Mouse (Mus musculus) lung, embryonic 15.5 days (tissue): ENCODE data around the gene Maml2. TPM values are rescaled to one million over a fixed set of nuclear protein-coding genes. Genes with fewer than 3 reads are reported as not detected.

ENCODE experiments used
- ATAC-seq: fragments of 200-750 bp; cut with Nextera tagmentation; 2 replicates; pipeline ENCODE4 v1.8.0; 2017; ENCODE audit warnings: moderate number of reproducible peaks, borderline replicate concordance; ENCODE audit not compliant: low FRiP score, low TSS enrichment; ENCODE audit errors: extremely low read depth
- H3K27ac ChIP-seq: fragments of 300-500 bp; sonication (generic); 2 replicates; pipeline ENCODE4 v1.5.1; 2015; ENCODE audit warnings: moderate library complexity, mild to moderate bottlenecking, inconsistent platforms
- H3K27me3 ChIP-seq: fragments of 300-500 bp; sonication (generic); 2 replicates; pipeline ENCODE4 v1.6.1; 2015; ENCODE audit warnings: inconsistent platforms
- H3K36me3 ChIP-seq: fragments of 300-500 bp; sonication (generic); 2 replicates; pipeline ENCODE4 v1.6.1; 2015; ENCODE audit warnings: inconsistent platforms
- H3K4me1 ChIP-seq: fragments of 300-500 bp; sonication (generic); 2 replicates; pipeline ENCODE4 v1.6.1; 2015; ENCODE audit warnings: inconsistent platforms
- H3K4me2 ChIP-seq: fragments of 300-500 bp; sonication (generic); 2 replicates; pipeline ENCODE4 v1.6.1; 2015; ENCODE audit warnings: inconsistent platforms, mild to moderate bottlenecking, moderate library complexity
- H3K4me3 ChIP-seq: fragments of 300-500 bp; sonication (generic); 2 replicates; pipeline ENCODE4 v1.5.1; 2015; ENCODE audit warnings: mild to moderate bottlenecking, inconsistent platforms
- H3K9ac ChIP-seq: fragments of 300-500 bp; sonication (generic); 2 replicates; pipeline ENCODE4 v1.6.1; 2015; ENCODE audit warnings: inconsistent platforms
- H3K9me3 ChIP-seq: fragments of 300-500 bp; sonication (generic); 2 replicates; pipeline ENCODE4 v1.6.1; 2016; ENCODE audit warnings: inconsistent platforms
- WGBS: fragments of 180-500 bp; shearing (Covaris S2); methylation state at CpG from one replicate; pipeline ENCODE4 v1.1.7; 2015; 5-methylcytosine and 5-hydroxymethylcytosine counted together
- polyA plus RNA-seq: library from polyadenylated mRNA; unstranded; fragments of >200 nt; fragmentation: Nextera tagmentation; extraction: Ambion mirVana; gene quantifications from 2 replicates; pipeline ENCODE4 v1.2.1, GENCODE M21; 2015

The Maml2 gene
- polyA plus RNA-seq, 1 experiment from 2014 or later, result 14.5 TPM

DNA sequence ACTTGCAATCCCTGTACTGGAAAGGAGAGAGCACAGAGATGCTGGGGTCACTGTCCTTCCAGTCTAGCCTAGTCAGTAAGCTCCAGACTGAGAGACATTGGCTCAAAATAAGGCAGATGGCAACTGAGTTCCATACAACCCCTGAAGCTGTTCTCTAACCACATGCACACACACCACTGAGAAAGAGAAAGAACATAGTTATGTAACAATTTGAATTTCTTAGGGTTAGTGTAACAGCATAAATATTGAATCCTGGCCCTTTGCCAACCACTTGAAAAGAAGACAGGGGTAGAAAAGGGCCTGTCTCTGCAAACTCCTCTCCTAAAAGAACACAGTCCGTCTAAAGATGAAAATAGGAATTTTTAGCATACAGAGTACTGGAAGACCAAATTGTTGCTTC is 161.6 kb downstream of the Maml2 start:
- Histone ChIP-seq H3K4me1 (peaks cover 20% of the 10 kb centered on the region), H3K27me3 (no peaks in the 10 kb centered on the region), H3K9ac (no peak overlapping the region), H3K27ac (no peak overlapping the region), H3K9me3 (no peaks in the 10 kb centered on the region), H3K4me2 (no peak overlapping the region), H3K4me3 (no peak overlapping the region), H3K36me3 (no peaks in the 10 kb centered on the region)
- 44% methylated on average over 1 of the region's 1 CpGs for WGBS
- no peak for ATAC-seq

DNA sequence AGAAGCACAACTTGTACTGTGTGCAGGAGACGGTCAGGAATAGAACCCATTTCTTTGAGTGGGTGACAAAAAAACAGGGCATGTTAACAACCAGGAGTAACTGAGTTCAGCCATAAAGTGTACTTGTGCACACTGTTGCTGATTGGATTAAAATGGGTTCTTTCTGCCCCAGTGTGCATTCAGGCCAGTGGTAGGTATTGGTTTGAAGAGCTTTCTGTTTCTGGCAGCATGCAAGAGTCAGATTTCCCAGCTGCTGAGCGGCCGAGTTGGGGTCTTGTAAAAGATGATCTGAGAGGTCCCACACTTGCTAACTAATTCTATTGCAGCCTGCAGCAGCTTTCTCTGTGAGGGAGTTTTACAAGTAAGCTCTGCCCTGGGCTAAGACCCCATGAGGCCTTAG is 162.3 kb downstream of the Maml2 start:
- Histone ChIP-seq H3K4me1 (peaks cover 14% of the 10 kb centered on the region), H3K4me3 (no peak overlapping the region), H3K36me3 (no peaks in the 10 kb centered on the region), H3K27ac (no peak overlapping the region), H3K27me3 (no peaks in the 10 kb centered on the region), H3K4me2 (no peak overlapping the region), H3K9ac (no peak overlapping the region), H3K9me3 (no peaks in the 10 kb centered on the region)
- no peak for ATAC-seq
- WGBS, result 70% methylated on average over 3 of the region's 3 CpGs

DNA sequence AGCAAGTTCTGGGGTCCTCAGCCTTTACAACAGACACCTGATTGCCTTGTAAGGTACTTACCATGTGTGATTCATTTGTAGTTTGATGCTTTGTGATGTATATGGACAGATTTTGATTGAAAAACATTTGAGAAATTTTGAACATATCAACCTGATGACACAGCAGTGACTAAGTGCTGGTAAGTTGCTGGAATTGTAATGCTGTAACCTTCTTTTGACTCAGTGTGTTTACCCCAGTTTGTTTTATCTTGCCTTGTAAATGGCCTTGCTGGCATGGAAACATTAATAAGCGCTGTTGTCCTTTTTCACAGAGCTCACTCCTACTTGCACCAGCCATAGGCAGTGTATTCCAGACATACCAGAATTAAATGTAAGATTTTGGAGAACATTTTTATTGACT is 163.2 kb downstream of the Maml2 start:
- H3K27me3 ChIP-seq, result no peaks in the 10 kb centered on the region
- H3K9me3 ChIP-seq, result no peaks in the 10 kb centered on the region
- H3K4me2 ChIP-seq, result no peak overlapping the region
- H3K4me3 ChIP-seq, result no peak overlapping the region
- H3K4me1 ChIP-seq, result peaks cover 13% of the 10 kb centered on the region; the same call in 1 of the 2 replicates
- H3K9ac ChIP-seq, result no peak overlapping the region
- ATAC-seq, result no peak
- H3K36me3 ChIP-seq, result no peaks in the 10 kb centered on the region
- whole genome bisulfite sequencing, result 85% methylated on average over 1 of the region's 1 CpGs
- no peak overlapping the region for H3K27ac ChIP-seq

DNA sequence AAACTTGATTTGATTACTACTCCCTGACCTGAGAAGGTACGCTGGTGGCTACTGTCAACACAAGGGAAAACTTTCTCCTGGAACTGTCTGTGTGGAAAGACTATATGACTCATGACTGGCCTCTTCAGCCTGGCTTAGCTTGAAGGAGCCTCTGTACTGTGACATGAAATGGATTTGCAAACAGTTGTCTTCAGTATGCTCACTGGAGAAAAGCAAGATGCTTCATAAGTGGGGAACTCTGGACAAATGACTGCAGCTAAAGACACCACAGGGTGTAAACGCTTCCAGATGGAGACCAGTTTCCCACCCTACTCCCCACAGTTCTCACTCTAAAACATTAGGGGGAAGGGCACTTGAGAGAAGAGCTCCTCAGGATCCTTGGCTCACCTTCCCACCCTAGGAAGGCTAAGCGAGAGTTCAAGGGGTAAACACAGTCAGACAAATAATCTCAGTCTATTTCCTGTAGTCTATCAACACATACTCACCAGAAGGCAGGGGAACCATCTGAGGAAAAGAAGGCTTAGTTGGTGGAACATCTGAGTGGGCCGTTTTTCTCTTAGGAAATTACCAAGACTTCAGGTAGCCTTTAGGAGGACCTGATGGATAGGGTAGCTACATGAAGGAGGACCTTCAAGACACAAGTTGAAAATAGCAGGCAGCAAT is 167.7 kb downstream of the Maml2 start:
- peaks cover 23% of the 10 kb centered on the region for H3K4me1 ChIP-seq
- no peaks in the 10 kb centered on the region for H3K9me3 ChIP-seq
- ATAC-seq, result no peak
- H3K4me2 ChIP-seq, result no peak overlapping the region
- H3K9ac ChIP-seq, result no peak overlapping the region
- WGBS, result 54% methylated on average over 4 of the region's 4 CpGs
- no peaks in the 10 kb centered on the region for H3K36me3 ChIP-seq
- no peak overlapping the region for H3K4me3 ChIP-seq
- no peaks in the 10 kb centered on the region for H3K27me3 ChIP-seq
- H3K27ac ChIP-seq, result no peak overlapping the region

DNA sequence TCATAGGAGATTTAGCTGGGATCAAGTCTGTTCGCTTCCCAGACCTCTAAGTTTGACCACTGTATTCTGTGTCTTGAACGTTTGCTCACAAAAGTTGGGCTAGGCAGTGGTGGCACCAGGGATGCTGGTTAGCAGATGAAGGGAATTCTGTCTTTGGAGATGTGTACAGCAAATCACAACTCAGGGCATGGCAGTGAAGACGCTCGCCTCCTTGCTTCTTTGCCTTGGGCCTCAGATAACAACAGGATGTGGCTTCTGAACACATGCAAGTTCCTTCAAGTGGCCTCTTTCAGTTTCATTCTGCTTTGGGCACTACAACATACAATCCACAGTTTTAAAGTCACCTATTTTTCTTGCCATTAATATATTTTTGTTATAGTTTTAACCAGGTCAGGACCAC is 168.6 kb downstream of the Maml2 start:
- ATAC-seq, result no peak
- Histone ChIP-seq H3K4me3 (no peak overlapping the region), H3K4me2 (no peak overlapping the region), H3K9ac (no peak overlapping the region), H3K4me1 (peaks cover 23% of the 10 kb centered on the region), H3K9me3 (no peaks in the 10 kb centered on the region), H3K27me3 (no peaks in the 10 kb centered on the region), H3K27ac (no peak overlapping the region), H3K36me3 (no peaks in the 10 kb centered on the region)
- 72% methylated on average over 4 of the region's 4 CpGs for WGBS

DNA sequence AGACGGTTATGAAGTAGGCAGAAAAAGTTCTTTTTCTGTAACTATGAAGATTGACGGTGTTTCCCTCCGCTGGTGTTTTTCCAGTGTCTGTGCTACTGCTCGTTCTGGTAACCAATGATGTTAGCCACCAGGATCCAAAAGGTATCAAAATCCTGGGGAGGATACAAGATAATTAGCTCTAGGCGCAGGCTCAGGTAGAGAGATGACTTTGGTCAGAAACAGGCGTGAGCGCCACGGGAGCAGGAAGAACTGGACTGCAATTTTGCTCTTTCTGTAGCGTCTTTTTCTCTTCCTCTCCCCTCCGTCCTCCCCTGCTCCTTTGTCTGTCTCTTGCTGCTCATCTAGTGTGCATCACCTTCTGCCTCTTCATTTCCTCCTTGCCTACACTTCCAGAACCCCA is 169.1 kb downstream of the Maml2 start:
- ATAC-seq, result no peak
- no peak overlapping the region for H3K27ac ChIP-seq
- 80% methylated on average over 10 of the region's 10 CpGs for WGBS
- H3K4me3 ChIP-seq, result no peak overlapping the region
- no peaks in the 10 kb centered on the region for H3K36me3 ChIP-seq
- H3K9me3 ChIP-seq, result no peaks in the 10 kb centered on the region
- H3K9ac ChIP-seq, result no peak overlapping the region
- H3K4me2 ChIP-seq, result no peak overlapping the region
- H3K27me3 ChIP-seq, result no peaks in the 10 kb centered on the region
- peaks cover 23% of the 10 kb centered on the region for H3K4me1 ChIP-seq

DNA sequence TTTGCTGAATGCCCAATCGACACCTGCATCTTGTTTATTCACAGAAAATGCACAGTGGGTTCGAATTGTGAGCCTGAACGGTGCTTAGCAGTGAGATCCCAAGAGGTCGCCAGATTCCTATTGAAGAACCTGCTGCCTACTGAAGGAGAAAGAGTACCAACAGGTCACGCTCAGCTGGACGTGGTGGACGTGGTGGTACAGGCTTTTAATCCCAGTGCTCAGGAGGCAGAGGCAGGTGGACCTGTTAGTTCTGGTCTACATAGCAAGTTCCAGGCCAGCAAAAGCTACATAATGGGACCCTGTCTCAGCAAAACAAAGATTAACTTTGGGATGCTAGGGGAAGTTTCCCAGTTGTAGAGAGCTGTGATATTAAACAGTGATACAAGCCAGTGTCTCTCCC is 170.0 kb downstream of the Maml2 start:
- Histone ChIP-seq H3K27me3 (no peaks in the 10 kb centered on the region), H3K9ac (no peak overlapping the region), H3K4me1 (peaks cover 23% of the 10 kb centered on the region), H3K4me2 (no peak overlapping the region), H3K9me3 (no peaks in the 10 kb centered on the region), H3K4me3 (no peak overlapping the region), H3K27ac (no peak overlapping the region), H3K36me3 (no peaks in the 10 kb centered on the region)
- 78% methylated on average over 7 of the region's 7 CpGs for WGBS
- ATAC-seq, result no peak

DNA sequence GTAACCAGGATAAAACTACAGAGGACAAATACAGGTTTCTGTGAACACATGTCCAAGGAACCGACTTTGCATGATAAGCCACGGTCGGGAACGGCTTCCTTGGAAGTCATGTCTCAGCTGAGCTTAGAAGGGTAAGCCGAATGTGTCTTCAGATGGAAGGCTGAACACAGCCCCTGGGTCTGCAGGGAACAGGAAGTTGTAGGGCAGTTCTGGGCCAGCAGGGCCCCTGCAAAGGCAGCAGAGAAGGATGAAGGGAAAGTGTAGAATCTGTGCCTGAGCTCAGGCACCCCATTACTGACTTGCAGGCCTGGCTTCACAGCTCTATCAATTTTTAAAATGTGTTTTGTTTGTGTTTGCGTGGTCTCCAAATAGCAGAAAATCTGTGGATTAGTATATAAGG is 171.0 kb downstream of the Maml2 start:
- peaks cover 23% of the 10 kb centered on the region for H3K4me1 ChIP-seq
- H3K4me3 ChIP-seq, result no peak overlapping the region
- peak overlapping the region; percentile 62; the same call in 1 of the 2 replicates for H3K27ac ChIP-seq
- no peak overlapping the region for H3K4me2 ChIP-seq
- WGBS, result 60% methylated on average over 6 of the region's 6 CpGs
- no peak overlapping the region for H3K9ac ChIP-seq
- H3K36me3 ChIP-seq, result no peaks in the 10 kb centered on the region
- no peaks in the 10 kb centered on the region for H3K27me3 ChIP-seq
- no peak for ATAC-seq
- no peaks in the 10 kb centered on the region for H3K9me3 ChIP-seq

DNA sequence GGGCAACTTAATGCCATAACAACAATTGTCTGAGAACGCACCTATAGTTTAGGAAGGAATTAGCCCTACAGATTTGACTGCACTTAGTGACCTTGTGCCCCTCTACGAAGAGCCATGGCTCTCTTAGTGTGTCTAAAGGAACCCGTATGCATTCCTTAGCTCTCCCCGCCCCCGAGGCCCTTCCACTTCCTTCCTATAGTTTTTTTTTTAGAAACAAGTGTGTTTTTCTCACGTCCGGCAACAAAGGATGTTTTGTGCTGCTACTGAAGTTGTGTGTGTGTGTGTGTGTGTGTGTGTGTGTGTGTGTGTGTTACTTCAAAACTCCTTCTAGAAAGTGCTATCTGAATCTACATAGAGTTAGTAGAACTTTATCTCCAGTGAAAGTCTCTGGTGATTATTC is 172.3 kb downstream of the Maml2 start:
- H3K4me1 ChIP-seq, result peaks cover 23% of the 10 kb centered on the region
- no peak for ATAC-seq

DNA sequence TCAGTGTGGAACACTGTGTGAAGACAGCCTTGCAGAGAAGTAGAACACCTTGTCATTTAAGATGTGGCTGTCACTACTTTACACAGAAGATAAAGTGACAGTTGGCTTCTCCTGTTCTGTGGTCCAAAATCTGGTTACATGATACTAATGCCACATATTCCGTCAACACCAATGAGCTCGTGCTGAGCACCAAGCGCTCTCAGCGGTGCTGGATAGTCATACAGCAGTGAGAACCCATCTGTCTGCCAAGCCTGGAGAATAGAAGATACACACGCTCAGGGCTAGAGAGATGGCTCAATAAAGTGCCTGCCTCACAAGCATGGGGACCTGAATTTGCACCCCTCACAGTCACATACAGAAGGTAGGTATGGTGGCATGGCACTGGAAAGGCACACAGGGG is 177.2 kb downstream of the Maml2 start:
- H3K9me3 ChIP-seq, result no peaks in the 10 kb centered on the region
- WGBS, result 82% methylated on average over 5 of the region's 5 CpGs
- no peak for ATAC-seq
- H3K4me3 ChIP-seq, result no peak overlapping the region
- no peak overlapping the region for H3K27ac ChIP-seq
- H3K4me1 ChIP-seq, result peaks cover 1% of the 10 kb centered on the region; the same call in 1 of the 2 replicates
- H3K36me3 ChIP-seq, result no peaks in the 10 kb centered on the region
- H3K27me3 ChIP-seq, result no peaks in the 10 kb centered on the region
- H3K9ac ChIP-seq, result no peak overlapping the region
- H3K4me2 ChIP-seq, result no peak overlapping the region

More for the DNA sequence above, 172.3 kb downstream of the Maml2 start:
- Histone ChIP-seq H3K27ac (peak overlapping the region; percentile 62; the same call in 1 of the 2 replicates), H3K4me3 (no peak overlapping the region), H3K36me3 (no peaks in the 10 kb centered on the region), H3K4me2 (no peak overlapping the region), H3K27me3 (no peaks in the 10 kb centered on the region), H3K9me3 (no peaks in the 10 kb centered on the region), H3K9ac (no peak overlapping the region)
- WGBS, result 24% methylated on average over 7 of the region's 7 CpGs

DNA sequence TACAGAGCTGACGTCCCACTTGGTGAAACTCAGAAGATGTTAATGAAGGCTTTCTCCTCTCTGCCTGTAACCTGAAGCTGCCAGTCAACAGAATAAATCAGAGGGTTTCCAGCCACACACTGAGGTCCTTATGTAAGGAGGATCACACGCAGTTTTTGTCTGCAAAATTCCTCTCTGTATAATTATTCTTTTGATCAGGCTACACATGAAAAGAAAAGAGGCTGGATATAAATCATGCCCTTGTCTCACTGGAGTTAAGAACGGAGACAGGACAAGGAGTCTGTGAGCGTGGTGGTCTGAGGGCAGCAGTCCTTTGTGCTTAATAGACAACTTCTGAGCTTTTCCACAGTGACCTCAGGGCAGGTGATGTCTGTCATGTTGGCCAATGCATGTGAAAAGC is 181.5 kb downstream of the Maml2 start:
- Histone ChIP-seq H3K9ac (no peak overlapping the region), H3K36me3 (no peaks in the 10 kb centered on the region), H3K4me3 (no peak overlapping the region), H3K27me3 (no peaks in the 10 kb centered on the region), H3K27ac (no peak overlapping the region), H3K4me1 (peaks cover 15% of the 10 kb centered on the region), H3K9me3 (no peaks in the 10 kb centered on the region), H3K4me2 (no peak overlapping the region)
- 36% methylated on average over 4 of the region's 4 CpGs for WGBS
- ATAC-seq, result no peak

DNA sequence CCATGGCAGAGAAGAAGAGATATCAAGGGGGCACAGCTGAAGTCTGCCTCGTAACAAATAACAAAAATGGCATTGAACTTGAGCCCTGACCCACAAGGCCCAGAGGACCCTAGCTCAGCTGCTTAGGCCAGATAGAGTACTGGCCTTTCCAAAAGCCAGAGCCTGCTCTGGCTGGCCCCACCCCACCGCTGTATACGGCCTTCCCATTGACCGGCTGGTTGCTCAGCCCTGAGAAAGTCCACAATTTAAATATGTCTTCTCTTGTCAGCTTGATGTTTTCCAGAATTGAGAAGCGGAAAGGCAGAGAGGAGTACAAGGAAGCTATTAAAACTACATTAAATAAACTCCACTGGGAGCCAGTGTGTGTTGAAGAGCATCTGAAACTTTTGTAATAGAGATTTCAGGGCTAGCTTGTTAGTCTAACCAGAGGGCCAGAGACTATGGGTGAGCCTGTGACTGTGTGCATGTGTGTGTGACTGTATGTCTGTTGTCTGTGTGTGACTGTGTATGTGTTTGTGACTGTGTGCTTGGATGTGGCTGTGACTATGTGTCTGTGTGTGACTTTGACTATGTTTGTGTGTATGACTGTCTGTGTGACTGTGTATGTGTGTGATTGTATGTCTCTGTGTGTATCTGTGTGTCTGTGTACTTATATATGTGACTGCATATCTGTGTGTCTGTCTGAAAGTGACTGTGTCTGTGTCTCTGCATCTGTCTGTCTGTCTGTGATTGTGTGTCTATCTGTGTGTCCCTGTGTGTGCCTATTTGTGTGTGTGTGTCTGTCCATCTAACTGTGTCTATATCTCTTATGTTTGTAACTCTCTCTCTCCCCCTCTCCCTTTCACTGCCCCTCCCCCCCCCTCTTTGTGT is 185.7 kb downstream of the Maml2 start:
- Histone ChIP-seq H3K9me3 (no peaks in the 10 kb centered on the region), H3K27ac (peak overlapping the region; percentile 76), H3K27me3 (no peaks in the 10 kb centered on the region), H3K4me2 (peak overlapping the region; percentile 33), H3K9ac (no peak overlapping the region), H3K4me3 (no peak overlapping the region), H3K36me3 (no peaks in the 10 kb centered on the region), H3K4me1 (peaks cover 40% of the 10 kb centered on the region)
- WGBS, result 49% methylated on average over 5 of the region's 5 CpGs
- peak; percentile 43; the same call in 1 of the 2 replicates for ATAC-seq
